Mouse (Mus musculus) thymus, postnatal 10 days (tissue): ENCODE results near the gene Thoc7.

Experiments
- DNase-seq, 2 experiments: peaks; one replicate each; pipeline ENCODE4 v3.0.0; 2021; ENCODE audit warnings: low spot score in 2 of 2

The Thoc7 gene

DNA sequence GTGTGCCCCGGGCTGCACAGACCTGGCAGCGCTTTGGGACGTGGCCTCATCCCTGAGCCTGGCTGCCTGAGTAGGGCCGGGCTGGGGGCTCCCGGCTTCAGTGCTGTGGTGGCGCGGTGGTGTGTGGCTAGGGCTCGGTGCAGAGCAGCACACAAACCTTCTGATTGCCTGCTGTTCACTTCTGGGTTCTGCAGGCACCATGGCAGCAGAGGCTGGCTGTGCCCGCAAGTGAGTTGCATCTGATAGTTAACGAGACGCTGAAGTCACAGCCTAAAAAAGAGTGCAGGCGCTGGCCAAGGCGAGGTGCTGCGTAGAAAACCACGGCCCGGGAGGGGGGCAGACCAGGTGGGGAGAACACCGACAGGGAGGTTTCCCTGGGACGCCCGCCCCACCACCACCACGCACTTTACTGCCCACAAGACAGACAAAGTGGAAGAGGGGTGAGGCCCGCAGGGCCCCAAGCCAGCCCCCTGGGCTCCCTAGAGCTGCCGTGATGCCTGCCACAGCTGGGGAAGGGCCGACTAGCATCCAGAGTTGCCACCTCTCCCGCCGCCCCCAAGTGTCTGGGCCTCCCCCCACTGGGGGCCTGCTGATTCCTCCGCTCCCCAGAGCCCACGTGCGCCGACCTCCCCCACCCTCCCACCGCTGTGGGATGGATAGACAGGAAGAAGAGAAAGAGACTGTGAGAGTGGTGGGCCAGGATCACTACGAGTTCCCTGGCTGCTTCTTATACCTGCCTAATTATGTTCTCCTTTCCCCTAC is 28.2 kb downstream of the Thoc7 start:
- DNase-seq = no peak

DNA sequence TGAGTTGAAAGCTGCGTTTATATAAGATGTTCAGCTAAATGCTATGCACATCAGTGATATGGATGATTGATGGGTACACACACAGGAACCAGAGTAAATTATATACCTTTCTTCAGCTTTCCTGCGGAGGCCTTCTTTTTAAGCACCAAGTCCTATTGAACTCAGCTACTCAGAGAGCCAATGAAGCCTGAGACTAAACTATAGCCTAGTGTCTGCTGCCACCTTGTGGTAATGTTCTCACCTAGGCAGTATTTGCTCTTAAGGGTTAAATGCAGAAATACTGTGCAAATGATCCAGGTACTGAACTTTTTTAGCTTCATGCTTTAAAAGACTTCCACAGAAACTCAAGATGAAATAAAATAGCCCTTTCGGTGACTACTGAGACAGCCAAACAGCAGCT is 44.0 kb downstream of the Thoc7 start:
- DNase-seq = peak in 1 of 2 experiments; percentile 47

DNA sequence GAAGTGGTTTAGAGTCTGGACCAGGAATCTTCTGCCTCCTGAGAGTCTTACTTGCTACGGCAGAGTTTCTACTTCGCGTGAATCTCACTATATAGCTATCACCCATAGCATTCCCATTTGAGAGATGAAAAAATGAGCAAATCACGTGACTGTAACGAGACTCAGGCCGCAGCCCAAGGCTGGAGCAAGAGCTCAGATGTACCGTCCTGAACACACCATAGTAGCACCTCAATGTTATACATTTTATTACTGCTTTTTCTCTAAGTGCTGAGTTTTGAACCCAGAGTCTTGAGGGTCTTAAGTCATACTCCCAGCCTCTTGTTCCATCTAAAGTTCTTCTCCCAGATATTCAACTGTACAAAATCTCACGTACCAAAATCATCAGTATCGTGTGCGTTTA is 44.4 kb downstream of the Thoc7 start:
- DNase-seq = no peak

DNA sequence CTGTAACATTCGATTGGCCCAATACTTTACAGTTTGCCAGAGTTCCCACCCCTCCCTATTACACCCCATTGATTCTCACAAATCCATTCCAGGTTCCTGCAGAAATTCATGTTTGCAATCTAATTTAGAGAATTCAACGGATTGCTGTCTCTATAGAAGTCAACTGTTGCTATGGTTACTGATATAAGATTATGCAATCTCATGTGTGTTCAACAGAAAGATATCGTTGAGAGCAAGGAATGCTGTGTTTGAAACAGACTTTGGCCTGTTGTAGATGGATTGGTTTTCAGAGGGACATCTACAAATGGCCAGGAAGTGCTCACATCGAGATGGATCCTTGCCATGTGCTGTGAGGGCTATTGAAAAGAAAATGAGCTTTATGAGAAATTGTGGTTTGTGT is 46.4 kb downstream of the Thoc7 start:
- no peak for DNase-seq

DNA sequence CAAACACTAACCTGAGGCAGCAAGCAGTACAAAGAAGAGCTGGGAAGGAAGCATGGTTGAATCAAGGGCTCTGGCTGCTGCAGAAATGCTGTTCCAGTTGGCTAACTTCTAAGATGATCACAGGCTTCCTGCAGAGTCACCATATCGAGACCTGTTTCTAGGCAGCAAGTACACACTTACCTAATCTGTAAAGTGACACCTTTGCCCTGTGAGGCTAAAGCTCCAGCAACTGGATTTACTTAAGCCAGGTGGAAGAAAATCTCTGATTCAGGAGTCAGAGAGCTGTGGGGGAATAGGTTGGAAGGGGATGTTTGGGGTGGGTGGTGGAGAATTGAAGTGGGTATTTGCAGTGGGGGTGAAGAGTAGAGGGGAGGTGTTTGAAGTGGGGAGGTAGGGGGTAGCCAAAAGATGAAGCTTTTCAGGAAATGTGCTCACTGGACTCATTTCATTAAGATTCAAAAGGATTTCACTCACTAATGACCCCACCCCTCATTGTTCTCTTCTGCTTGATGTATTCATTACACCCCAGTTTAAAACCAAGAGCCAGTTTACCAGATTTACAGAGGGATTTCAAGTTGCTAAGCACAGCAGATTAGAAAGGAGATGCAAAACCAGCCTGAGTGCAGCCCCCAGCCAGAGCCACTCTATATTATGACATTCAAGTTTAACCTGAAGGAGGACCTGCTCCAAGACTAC is 47.1 kb downstream of the Thoc7 start, which contains the start of gene Gm281:
Gene Gm281, minus strand, starts transcription at position 92 of the 696 bp plus-strand sequence.
- DNase-seq = no peak

DNA sequence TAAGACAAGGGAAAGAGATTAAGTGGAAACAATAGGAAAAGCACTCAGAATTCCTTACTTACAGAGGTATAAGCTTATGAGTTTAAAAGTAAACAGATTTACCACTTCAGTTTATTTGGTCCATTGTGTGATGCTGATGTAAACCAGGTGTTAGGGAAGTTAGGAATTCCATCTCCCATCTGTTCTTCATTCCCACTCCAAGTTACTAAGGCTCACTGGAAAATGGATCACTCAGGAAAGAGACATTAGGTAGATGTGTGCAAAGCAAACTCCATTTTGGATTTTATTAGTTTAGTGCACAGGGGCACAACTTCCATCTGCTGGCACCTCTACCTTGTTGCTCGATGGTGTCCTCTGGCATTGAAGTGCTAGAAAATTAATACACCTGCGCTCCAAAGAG is 51.5 kb downstream of the Thoc7 start:
- DNase-seq = no peak

DNA sequence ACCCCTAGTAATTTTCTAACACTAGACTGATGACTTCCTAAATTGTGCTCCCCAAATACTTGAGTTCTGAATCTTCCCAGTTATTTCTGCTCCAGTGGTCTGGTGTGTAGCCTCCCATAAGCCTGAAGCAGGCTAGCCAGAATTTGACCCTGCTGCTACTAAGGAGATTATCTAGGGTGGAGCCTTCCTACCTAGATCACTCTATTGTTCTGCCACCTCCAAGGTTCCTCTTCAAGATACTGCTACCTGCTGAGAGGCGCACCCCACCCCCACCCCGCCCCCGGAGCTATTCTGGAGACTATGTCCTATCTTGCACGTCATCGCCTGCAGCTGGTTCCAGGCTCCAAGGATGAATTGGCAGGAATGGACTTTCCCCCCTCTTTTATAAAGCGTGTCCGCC is 54.5 kb downstream of the Thoc7 start:
- DNase-seq = no peak

DNA sequence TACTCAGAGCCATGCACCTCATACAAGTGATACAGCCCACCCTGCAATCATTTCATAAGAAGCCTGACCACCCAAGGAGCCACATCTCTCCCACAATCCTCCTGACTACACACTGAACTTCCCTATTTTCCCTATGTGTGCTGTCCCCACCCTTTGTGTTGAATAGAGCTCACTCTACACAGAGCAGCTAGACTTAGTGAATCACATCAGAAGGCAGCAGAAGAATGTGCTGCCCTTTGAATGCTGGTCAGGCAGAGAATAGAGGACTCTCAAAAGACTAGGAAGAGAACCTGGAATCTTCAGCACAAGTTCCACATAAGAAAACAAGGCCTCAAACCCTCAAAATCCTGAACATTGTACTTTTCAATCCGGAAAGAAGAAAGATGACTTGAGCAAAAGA is 55.2 kb downstream of the Thoc7 start:
- no peak for DNase-seq

DNA sequence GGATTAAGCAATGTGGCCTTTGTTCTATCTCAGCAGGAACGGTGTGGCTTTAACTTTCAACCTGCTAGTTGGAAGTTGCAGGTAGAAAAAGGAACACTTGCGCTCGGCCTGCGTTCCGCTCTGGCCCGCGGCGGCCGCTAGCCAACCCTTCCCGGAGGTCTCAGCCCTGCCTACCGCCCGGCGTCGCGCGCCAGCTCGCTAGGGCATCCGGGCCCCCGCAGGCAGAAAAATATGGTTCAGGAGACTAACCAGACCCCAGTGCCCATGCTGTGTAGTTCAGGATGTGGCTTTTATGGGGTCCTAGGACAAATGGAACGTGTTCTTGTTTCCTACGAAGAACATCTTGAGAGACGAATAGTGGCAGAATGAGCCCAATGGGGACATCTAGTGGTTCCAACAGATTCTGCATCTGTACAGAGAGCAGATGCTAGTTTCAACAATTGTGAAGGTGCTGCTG is 60.0 kb downstream of the Thoc7 start:
- DNase-seq = peak in 1 of 2 experiments; percentile 6
